Mouse (Mus musculus) liver (tissue): ENCODE data around the gene Ndufa4l2.

Source experiments
- DNase-seq: peaks from one replicate; pipeline ENCODE4 v3.0.0-alpha.2; 2020; ENCODE audit warnings: mixed read lengths

Ndufa4l2 gene

GRCm38 (mm10) chr10:127527481-127527880 is 12.7 kb downstream of the Ndufa4l2 start:
- DNase-seq, result no peak

GRCm38 (mm10) chr10:127530945-127531344 is 16.2 kb downstream of the Ndufa4l2 start:
- DNase-seq, result no peak

- DNase-seq, result no peak
These were observed 16.8 kb downstream of the Ndufa4l2 start for GRCm38 (mm10) chr10:127531548-127531947.

- peak; percentile 39 for DNase-seq
These were observed 19.5 kb downstream of the Ndufa4l2 start, which contains the start of gene Nxph4 for GRCm38 (mm10) chr10:127534036-127534928. Gene Nxph4 (minus strand): TSS chr10:127534559.

GRCm38 (mm10) chr10:127534929-127535384 is 20.2 kb downstream of the Ndufa4l2 start:
- DNase-seq, result no peak

- no peak for DNase-seq
These were observed 22.0 kb downstream of the Ndufa4l2 start for GRCm38 (mm10) chr10:127536586-127537314.

GRCm38 (mm10) chr10:127537854-127538583 is 23.3 kb downstream of the Ndufa4l2 start:
- peak; percentile 73 for DNase-seq

- DNase-seq, result no peak
These were observed 26.7 kb downstream of the Ndufa4l2 start for GRCm38 (mm10) chr10:127541510-127541909.

- DNase-seq, result no peak
These were observed 27.3 kb downstream of the Ndufa4l2 start for GRCm38 (mm10) chr10:127542084-127542483.

GRCm38 (mm10) chr10:127542720-127543119 is 28.0 kb downstream of the Ndufa4l2 start:
- no peak for DNase-seq

GRCm38 (mm10) chr10:127543916-127544315 is 29.1 kb downstream of the Ndufa4l2 start:
- no peak for DNase-seq

- no peak for DNase-seq
These were observed 29.6 kb downstream of the Ndufa4l2 start for GRCm38 (mm10) chr10:127544375-127544774.

GRCm38 (mm10) chr10:127546505-127546904 is 31.7 kb downstream of the Ndufa4l2 start:
- no peak for DNase-seq

GRCm38 (mm10) chr10:127548236-127548635 is 33.5 kb downstream of the Ndufa4l2 start:
- DNase-seq, result no peak

GRCm38 (mm10) chr10:127549892-127550291 is 35.1 kb downstream of the Ndufa4l2 start:
- no peak for DNase-seq

- DNase-seq, result peak; percentile 45
These were observed 40.9 kb downstream of the Ndufa4l2 start for GRCm38 (mm10) chr10:127555703-127556102.

- no peak for DNase-seq
These were observed 42.6 kb downstream of the Ndufa4l2 start for GRCm38 (mm10) chr10:127557397-127557796.

- DNase-seq, result no peak
These were observed 46.4 kb downstream of the Ndufa4l2 start for GRCm38 (mm10) chr10:127561145-127561544.

- DNase-seq, result no peak
These were observed 49.1 kb downstream of the Ndufa4l2 start for GRCm38 (mm10) chr10:127563840-127564239.

- DNase-seq, result no peak
These were observed 49.5 kb downstream of the Ndufa4l2 start for GRCm38 (mm10) chr10:127564301-127564700.
